Mouse (Mus musculus): ENCODE results near the gene Amz2. TPM values are rescaled to one million over a fixed set of nuclear protein-coding genes. Genes with fewer than 3 reads are reported as not detected.
A peak's percentile ranks its signal among the peaks of the same experiment; 100 is the strongest.

The Amz2 gene
- polyA plus RNA-seq, 1 experiment = 32.5 TPM

DNA sequence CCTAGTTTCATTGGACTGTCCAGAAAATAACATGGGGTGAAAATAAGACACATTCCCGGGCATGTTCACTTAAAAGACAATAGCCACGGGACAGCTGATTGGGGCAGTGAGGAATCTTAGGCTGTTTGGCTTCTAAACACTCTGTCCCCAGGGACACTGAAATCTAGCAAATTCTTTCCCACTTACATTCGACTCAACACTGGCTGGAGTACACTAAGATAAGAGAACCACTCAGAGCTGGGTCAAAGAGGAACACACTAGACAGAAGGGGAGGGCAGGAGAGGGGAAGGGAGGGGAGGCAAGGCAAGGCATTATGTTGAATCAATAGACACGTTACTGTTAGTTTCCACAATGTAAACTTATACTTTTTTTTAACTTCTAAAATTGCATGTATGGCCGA lies 34.8 kb downstream of the Amz2 start:
- H3K4me1 ChIP-seq (ENCODE audit: control insufficient read depth, insufficient read depth, low read length) = no peaks in the 10 kb centered on the region
- TF ChIP-seq CTCF (IDR thresholded peaks at IDR 0.05; ENCODE audit: low read depth, low read length) (no peak), POLR2A (IDR thresholded peaks at IDR 0.05; ENCODE audit: borderline replicate concordance, low read depth, low read length) (no peak)
- no peak overlapping the region for H3K4me3 ChIP-seq (ENCODE audit: insufficient read depth, low read length)
- no peak overlapping the region for H3K27ac ChIP-seq (ENCODE audit: insufficient read depth, low read depth, low read length)

DNA sequence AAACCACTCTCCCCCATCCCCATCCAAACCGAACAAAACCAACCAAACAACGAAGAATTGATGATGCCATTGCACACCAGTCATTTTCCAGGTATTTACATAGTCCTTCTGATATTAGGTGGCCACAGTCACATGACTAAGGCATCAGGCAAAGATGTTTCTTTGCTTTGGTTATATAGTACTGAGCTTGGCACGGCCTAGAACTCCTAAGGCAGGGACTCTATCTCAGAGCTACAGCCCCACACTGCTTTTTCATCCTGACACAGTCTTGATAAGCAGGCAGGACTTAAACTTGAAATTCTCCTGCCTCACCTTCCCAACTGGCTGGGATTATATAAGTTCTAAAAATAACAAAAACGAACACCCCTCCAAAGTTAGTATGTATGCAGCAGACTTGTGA lies 39.3 kb downstream of the Amz2 start:
- peaks cover 24% of the 10 kb centered on the region for H3K4me1 ChIP-seq (ENCODE audit: control insufficient read depth, insufficient read depth, low read length)
- no peak overlapping the region for H3K27ac ChIP-seq (ENCODE audit: insufficient read depth, low read depth, low read length)
- TF ChIP-seq CTCF (IDR thresholded peaks at IDR 0.05; ENCODE audit: low read depth, low read length) (no peak), POLR2A (IDR thresholded peaks at IDR 0.05; ENCODE audit: borderline replicate concordance, low read depth, low read length) (no peak)

DNA sequence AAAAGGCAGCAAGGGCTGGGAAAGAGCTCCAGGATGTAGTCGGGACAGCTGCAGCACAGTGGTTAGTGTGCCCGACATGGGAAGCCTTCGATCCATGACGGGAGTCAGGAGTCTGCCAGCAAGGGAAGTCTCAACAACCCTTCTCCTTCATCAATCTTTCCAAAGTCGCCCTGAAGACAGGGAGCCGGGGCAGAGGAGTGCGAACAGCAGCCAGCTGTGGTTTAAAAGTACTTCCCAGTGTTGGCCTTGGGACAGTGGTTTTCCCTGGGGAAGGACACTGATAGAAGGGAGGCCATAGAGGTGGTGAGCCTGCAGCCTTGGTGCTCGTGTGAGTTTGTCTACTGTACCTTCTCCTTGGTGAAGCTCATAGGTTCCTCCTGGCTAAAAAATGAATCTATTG lies 41.2 kb downstream of the Amz2 start:
- H3K4me1 ChIP-seq (ENCODE audit: control insufficient read depth, insufficient read depth, low read length) = peaks cover 29% of the 10 kb centered on the region
- H3K27ac ChIP-seq (ENCODE audit: insufficient read depth, low read depth, low read length) = no peak overlapping the region
- TF ChIP-seq POLR2A (IDR thresholded peaks at IDR 0.05; ENCODE audit: borderline replicate concordance, low read depth, low read length) (no peak), CTCF (IDR thresholded peaks at IDR 0.05; ENCODE audit: low read depth, low read length) (no peak)
- no peak overlapping the region for H3K4me3 ChIP-seq (ENCODE audit: insufficient read depth, low read length)

More for the DNA sequence above, 39.3 kb downstream of the Amz2 start:
- H3K4me3 ChIP-seq (ENCODE audit: insufficient read depth, low read length) = no peak overlapping the region

DNA sequence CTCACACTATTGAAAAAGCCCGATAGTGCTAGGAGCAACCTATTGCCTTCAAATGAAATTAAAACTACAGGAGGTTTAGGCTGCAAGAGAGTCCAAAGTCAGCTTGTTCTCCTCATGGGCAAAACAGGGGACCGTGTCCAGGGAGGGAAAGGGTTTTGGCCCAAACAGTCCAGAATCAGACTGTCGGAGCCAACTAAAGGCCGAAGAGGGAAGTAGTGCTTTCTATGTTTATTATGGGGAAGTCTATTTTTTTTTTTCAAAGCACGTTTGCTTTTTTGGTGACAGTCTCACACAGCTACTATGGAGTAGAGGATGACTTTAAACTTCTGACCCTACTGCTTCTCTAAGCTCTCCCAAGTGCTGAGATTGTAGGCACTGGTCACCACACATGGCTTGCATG lies 42.4 kb downstream of the Amz2 start:
- TF ChIP-seq POLR2A (IDR thresholded peaks at IDR 0.05; ENCODE audit: borderline replicate concordance, low read depth, low read length) (no peak), CTCF (IDR thresholded peaks at IDR 0.05; ENCODE audit: low read depth, low read length) (no peak)
- no peak overlapping the region for H3K4me3 ChIP-seq (ENCODE audit: insufficient read depth, low read length)
- peak overlapping the region; percentile 51 for H3K27ac ChIP-seq (ENCODE audit: insufficient read depth, low read depth, low read length)
- H3K4me1 ChIP-seq (ENCODE audit: control insufficient read depth, insufficient read depth, low read length) = peaks cover 29% of the 10 kb centered on the region

DNA sequence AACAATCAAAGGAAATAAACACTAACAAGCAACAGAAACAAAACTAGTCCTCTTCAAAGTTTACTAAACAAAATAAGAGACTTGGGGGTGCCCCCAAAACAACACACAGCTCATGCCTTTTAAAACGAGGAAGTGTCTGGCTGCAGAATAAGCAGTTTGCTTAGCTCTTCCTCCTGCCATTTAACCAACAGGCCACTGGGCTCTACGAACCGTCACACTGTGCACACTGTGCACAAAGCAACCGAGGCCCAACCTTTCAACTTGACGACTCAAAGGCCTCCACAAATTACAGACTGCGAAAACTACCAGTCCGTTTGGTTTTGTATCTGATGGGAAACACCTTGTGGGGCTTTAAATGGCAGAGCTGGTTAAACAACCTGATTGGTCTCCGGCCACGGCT lies 44.4 kb downstream of the Amz2 start:
- TF ChIP-seq POLR2A (IDR thresholded peaks at IDR 0.05; ENCODE audit: borderline replicate concordance, low read depth, low read length) (no peak), CTCF (IDR thresholded peaks at IDR 0.05; ENCODE audit: low read depth, low read length) (no peak)
- Histone ChIP-seq H3K4me1 (ENCODE audit: control insufficient read depth, insufficient read depth, low read length) (peaks cover 32% of the 10 kb centered on the region), H3K4me3 (ENCODE audit: insufficient read depth, low read length) (peak overlapping the region; percentile 64), H3K27ac (ENCODE audit: insufficient read depth, low read depth, low read length) (peak overlapping the region; percentile 72)

DNA sequence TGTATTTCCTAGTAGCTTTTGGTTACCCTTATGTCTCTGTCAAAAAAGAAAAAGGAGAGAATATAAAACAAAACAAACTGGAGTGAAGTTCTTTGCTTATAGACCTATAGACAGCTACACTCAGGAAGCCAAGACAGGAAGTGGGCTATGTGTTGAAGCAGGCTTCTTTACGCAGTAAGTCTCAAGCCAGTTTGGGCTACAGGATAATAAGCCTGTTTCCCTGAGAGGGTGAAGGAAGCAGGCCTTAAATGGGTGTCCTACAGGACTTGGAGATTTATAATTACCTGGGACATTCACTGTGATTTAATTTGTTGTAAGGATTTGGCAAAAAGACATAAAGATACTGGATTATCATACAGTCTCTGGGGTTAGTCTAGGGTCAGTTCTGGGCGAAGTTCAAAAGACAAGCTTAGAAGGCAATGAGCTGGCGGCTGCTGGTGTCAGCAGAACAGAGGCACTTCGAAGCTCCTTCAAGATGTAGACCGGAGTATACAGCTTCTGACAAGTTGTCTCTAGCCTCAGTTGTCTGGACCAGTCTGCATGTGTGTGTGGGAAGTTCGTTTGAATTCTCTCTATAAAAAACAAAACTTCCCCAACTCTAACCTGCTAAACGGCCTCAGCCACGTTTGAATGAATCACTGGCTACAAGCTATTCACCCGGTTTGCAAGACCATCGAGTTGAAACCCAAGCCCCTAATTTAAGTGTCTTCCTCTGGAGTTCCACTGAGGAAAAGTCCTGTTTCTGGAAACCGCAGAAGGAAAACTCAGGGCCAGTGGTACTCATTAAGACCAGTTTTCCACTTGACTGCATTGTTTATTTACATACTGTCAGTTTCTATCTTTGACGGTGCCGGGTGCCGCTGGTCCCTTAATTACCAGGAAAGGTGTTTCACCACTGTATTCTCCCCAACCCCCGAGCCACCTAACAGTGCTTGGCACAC lies 45.4 kb downstream of the Amz2 start:
- H3K4me3 ChIP-seq (ENCODE audit: insufficient read depth, low read length) = peak overlapping the region; percentile 64
- no peak for TF ChIP-seq POLR2A (IDR thresholded peaks at IDR 0.05; ENCODE audit: borderline replicate concordance, low read depth, low read length)
- TF ChIP-seq CTCF (IDR thresholded peaks at IDR 0.05; ENCODE audit: low read depth, low read length) = no peak
- peaks cover 32% of the 10 kb centered on the region for H3K4me1 ChIP-seq (ENCODE audit: control insufficient read depth, insufficient read depth, low read length)
- peak overlapping the region; percentile 72 for H3K27ac ChIP-seq (ENCODE audit: insufficient read depth, low read depth, low read length)

DNA sequence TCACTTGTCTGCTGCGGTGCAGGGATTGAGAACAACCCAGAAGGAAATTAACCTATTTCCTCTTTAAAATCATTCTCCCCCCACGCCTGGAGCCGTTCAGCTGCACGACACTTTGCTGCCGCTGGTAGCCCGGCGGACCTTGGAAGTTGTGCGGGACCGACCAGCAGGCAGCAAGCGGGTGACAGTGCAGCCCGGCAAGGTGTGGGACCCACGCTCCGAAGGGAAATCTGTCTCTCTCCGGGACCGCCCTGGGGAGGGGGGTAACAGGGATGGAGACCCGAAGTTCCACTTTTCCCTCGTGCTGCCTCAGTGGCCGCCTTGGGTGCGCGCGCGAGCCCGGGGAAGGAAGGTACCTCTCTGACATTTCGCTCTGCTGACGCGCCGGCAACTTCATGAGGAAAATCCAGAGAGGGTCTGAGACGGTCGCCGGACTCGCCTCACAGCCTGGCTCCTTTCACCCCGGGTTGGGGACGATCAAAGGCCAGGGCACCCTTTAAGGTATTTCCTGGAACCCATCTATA lies 46.5 kb downstream of the Amz2 start:
- H3K4me1 ChIP-seq (ENCODE audit: control insufficient read depth, insufficient read depth, low read length) = peaks cover 32% of the 10 kb centered on the region
- peak overlapping the region; percentile 72 for H3K27ac ChIP-seq (ENCODE audit: insufficient read depth, low read depth, low read length)

DNA sequence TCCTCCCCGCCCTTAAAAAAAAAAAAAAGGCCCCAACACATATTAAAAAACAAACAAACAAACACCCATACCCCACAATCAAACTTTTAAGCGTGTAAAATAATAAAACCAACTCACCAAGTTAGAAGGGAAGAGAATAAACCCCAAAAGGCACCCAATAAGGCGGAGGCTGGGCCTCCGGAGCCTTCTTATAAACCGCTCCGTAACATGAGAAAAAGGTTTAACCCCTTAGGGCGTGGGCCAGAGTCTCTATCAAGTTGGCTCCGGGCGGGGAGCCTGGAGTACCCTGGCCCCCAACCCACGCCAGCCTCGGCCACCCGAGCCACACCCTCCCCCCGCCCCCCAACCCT lies 47.0 kb downstream of the Amz2 start:
- Histone ChIP-seq H3K4me1 (ENCODE audit: control insufficient read depth, insufficient read depth, low read length) (peaks cover 32% of the 10 kb centered on the region), H3K27ac (ENCODE audit: insufficient read depth, low read depth, low read length) (peak overlapping the region; percentile 72), H3K4me3 (ENCODE audit: insufficient read depth, low read length) (peak overlapping the region; percentile 64)
- TF ChIP-seq POLR2A (IDR thresholded peaks at IDR 0.05; ENCODE audit: borderline replicate concordance, low read depth, low read length) (no peak), CTCF (IDR thresholded peaks at IDR 0.05; ENCODE audit: low read depth, low read length) (no peak)

More for the DNA sequence above, 46.5 kb downstream of the Amz2 start:
- TF ChIP-seq POLR2A (IDR thresholded peaks at IDR 0.05; ENCODE audit: borderline replicate concordance, low read depth, low read length) = no peak
- no peak for TF ChIP-seq CTCF (IDR thresholded peaks at IDR 0.05; ENCODE audit: low read depth, low read length)
- peak overlapping the region; percentile 64 for H3K4me3 ChIP-seq (ENCODE audit: insufficient read depth, low read length)

DNA sequence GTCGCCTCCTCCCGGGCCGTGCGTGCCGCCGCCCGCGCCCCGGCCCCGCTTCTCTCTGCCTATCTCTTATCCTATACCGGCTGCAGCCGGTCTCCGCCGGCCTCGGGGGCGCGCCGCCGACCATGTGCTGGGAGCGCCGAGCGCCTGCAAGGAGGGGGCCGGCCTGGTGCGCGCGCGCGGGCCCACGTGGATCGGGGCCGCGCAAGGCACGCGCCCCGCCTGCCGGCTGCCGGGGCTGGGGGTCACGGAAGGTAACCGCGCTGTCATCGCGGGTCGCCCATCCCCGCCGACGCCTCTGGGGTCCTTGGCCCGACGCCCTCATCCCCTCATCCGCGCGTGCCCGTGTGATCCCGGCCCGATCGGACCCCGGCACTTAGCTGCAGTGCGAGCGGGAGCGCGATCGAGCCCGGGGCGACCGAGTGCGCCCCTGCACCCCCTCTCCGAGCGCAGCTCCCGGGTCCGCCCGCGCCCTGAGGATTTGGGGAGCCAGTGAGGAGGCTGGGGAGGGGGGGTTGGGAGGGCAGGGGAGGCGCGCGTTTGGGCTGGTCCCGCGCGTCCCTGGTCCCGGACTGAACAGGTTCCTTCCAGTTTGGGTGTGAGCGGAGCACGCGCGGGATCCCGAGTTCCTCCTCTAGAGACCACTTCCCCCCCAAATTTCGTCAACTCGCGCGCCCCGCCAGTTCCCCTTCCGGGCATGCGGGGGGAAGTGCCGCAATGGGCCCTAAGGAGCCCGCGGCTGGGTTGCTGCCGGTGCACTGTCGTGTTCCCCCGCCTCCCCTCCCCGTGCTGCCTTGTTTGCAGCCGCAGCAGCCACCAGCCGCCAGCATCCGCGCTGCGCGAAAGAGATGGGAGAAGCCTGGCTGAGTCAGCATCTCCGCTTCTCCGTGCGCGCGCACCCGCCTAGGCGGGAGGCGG lies 47.7 kb downstream of the Amz2 start, which contains the start of the genes Arsg and Slc16a6:
Gene Arsg (plus strand): TSS at position 204 of the 915 bp plus-strand sequence.
Gene Slc16a6 (minus strand): TSS at position 428 of the 915 bp plus-strand sequence.
- TF ChIP-seq CTCF (IDR thresholded peaks at IDR 0.05; ENCODE audit: low read depth, low read length) (no peak), POLR2A (IDR thresholded peaks at IDR 0.05; ENCODE audit: borderline replicate concordance, low read depth, low read length) (0 out of 2 replicates have a peak, but pooled peaks have one; percentile 42)
- H3K27ac ChIP-seq (ENCODE audit: insufficient read depth, low read depth, low read length) = peak within 1 kb of the TSS; percentile 99
- peaks cover 30% of the 10 kb centered on the region for H3K4me1 ChIP-seq (ENCODE audit: control insufficient read depth, insufficient read depth, low read length)
- H3K4me3 ChIP-seq (ENCODE audit: insufficient read depth, low read length) = peak within 1 kb of the TSS; percentile 64

Measured in bone marrow macrophage, adult 2 months (primary cell).